Mouse (Mus musculus): Measurements from ENCODE around the gene Cpe.

Gene Cpe

GRCm38 (mm10) chr8:64629034-64629760, 63.7 kb downstream of the Cpe start:
- DNase-seq: no peak

DNA sequence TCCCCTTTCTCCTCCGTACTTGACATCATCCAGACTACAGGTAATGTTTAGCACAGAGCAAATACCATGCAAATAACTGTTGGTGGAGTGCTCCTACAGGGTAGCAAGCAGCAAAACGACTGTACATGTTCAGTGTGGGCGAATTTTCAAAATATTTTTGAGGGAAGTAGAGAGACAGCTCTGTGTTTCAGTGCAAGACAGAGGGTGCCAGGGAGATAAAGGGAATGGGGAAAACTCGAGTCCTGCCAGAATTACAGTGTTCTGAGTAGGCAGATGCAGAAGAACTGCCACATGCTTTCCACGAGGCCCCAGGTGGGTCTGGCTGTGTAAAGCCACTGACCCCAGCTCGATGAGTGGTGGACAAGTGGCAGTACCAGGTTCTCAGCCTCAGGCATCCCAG, 64.8 kb downstream of the Cpe start:
- no peak for DNase-seq

- DNase-seq: peak; percentile 82
Measured at GRCm38 (mm10) chr8:64624603-64625037, 68.2 kb downstream of the Cpe start.

DNA sequence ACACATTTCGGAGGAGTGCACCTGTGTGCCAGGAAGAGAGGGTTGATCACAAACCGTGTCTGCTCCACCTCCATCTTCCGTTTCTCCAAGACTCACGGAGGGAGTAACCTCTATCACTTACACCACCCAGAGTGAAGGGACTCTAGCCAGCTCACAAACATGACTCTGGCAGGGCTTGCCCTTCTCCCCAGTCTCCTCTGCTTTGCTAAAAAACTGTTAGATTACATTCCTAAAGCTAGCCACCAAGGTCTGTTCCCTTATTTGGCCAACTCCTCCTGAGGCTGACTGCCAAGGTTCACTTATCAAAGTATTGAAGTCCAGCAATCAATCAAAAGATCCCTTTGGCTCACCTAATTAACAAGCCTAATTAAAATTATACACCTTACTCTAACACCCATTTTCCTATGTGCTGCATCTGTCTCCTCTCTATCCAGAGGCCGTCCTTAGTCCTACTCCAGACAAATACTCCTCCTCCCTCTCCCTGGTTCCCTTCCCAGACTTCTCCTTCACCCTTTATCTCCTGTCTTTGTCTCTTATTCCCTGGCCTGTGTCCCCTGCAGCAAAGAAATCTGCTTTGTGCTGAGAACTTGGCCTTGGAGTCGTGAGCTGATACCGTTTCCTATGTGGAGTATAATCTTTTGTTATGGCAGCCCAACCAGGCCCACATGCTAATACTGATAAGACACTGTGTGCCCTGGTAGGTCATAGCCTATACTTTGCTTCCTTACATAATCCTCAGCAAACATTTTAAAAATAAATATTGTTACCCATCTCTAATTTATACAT, 72.3 kb downstream of the Cpe start:
- DNase-seq: no peak

GRCm38 (mm10) chr8:64619661-64620060, 73.2 kb downstream of the Cpe start:
- DNase-seq: no peak

GRCm38 (mm10) chr8:64618618-64619017, 74.2 kb downstream of the Cpe start:
- DNase-seq: no peak

DNA sequence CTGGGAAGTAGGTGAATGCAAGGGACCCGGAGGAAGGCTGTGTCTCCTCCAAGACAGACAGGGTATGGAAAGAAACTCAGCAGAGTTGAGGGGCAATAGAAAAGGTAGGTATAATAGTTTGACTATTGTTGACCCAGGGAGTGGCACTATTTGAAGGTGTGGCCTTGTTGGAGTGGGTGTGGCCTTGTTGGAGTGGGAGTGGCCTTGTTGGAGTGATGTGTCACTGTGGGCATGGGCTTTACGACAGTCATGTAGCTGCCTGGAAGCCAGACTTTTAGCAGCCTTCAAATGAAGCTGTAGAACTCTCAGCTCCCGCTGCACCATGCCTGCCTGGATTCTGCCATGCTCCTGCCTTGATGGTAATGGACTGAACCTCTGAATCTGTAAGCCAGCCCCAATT, 76.3 kb downstream of the Cpe start:
- no peak for DNase-seq

- DNase-seq: no peak
Measured at GRCm38 (mm10) chr8:64615459-64615858, 77.4 kb downstream of the Cpe start.

DNA sequence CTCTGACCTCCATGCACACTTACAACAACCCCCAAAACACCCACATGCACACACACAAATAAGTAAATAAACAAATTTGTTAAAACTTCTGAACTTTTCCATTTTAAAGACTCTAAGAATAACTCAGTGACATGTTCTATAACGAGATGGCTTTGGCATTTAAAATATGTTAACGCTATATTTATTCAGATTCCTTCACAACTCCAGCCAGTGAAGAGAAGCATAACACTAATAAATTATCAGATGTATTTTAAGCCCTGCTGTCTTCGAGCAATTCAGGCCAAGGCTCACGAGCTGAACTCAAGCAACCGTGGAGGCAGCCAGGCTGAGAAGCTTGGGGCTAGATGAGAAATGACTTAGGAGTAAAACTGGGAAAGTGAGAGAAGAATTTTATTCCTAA, 79.2 kb downstream of the Cpe start:
- no peak for DNase-seq

- DNase-seq: no peak
Measured at GRCm38 (mm10) chr8:64611210-64611974, 81.5 kb downstream of the Cpe start.

DNA sequence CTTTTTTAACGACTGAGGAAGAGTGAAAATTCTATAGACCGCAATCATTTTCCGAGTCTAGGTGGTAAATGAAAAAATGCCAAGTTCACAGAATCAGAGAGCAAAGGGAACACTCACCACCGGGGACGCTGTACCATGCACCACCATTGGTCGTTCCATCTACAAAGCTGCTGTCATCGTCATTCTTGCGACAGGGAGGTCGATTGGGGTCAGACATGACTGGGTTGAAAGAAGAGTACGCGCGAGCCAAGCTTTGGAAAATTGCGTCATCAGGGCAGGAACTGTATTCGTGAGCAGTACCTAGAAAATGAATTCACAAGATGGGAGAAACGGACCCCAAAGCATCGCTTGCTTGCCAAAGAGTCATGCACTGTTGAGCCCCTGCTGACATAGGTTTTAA, 83.9 kb downstream of the Cpe start:
- DNase-seq: no peak

DNA sequence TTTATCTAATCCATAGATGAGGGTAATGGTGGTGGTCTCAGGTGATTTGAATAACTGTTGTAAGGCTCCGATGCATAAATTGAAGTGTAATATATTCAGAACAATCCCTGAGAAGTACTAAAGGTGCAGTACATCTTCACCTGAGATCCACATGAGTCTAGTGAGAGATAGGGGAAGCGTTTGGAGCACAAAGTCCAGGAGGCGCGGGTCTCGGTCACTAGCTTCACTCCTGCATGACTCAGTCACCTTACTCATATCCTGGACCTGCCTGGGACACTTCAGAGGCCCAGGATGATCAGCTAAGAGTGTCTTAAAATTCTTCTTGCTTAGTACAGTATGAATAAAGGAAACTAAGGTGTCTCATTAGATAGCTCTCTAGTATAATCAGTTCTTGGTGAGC, 86.8 kb downstream of the Cpe start:
- DNase-seq: no peak

DNA sequence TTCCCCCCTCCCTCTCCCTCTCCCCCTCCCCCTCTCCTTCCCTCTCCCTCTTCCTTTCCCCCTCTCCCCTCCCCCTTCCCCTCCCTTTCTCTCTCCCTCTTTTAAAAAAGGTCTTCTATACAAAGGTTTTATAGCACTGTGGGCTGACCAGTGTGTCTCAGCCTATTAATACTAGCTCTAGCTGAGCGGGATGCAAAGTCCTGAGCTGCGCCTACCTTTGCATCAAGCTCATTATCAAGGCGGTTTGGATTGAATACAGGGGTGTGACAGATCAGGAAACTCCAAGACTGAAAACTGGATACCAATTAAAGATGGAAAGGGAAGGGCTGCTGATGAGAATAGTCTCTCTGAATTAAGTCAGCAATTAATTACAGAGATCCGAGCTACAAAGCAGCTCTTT, 94.6 kb downstream of the Cpe start:
- DNase-seq: no peak

GRCm38 (mm10) chr8:64597042-64597970, 95.5 kb downstream of the Cpe start:
- peak; percentile 39 for DNase-seq

GRCm38 (mm10) chr8:64596396-64596795, 96.5 kb downstream of the Cpe start:
- no peak for DNase-seq

- no peak for DNase-seq
Measured at GRCm38 (mm10) chr8:64590456-64590855, 102.4 kb downstream of the Cpe start.

DNA sequence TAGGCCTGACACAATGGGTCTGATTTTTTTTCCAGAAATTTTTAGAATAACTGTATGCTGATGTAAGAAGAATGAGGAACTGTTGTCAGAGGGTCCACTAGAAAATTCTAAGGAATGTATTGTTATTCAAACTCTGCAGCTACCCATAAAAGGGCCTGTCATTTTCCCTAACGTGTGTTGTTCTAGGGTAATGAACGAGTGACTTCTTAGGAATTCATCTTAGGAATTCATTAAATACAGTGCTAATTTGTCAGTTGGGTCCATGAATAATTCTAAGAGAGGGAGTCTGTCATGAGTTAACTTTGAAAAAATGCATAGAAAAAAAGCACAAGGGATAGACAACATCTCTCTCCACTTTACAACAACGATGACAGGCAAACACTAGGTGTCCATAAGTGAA, 110.0 kb downstream of the Cpe start:
- no peak for DNase-seq

- DNase-seq: no peak
Measured at GRCm38 (mm10) chr8:64578221-64578620, 114.6 kb downstream of the Cpe start.

- DNase-seq: no peak
Measured at GRCm38 (mm10) chr8:64575001-64575400, 117.9 kb downstream of the Cpe start.

- peak; percentile 6 for DNase-seq
Measured at GRCm38 (mm10) chr8:64548054-64548850, 144.6 kb downstream of the Cpe start.

GRCm38 (mm10) chr8:64543441-64543840, 149.4 kb downstream of the Cpe start:
- no peak for DNase-seq

All from layer of hippocampus, adult 9-11 months (tissue).